Mouse (Mus musculus) G1E (cell line): ENCODE measurements around the gene Fam19a4. TPM values are rescaled to one million over a fixed set of nuclear protein-coding genes. Genes with fewer than 3 reads are reported as not detected.
A peak's percentile ranks its signal among the peaks of the same experiment; 100 is the strongest.
"Not testable (repeated sequence)": the region's sequence is repeated elsewhere in the genome, so short reads cannot be mapped to it uniquely, and the experiment has no call there.

Experiments
- ATAC-seq: 2 replicates; pipeline ENCODE4 v1.8.0; 2016; ENCODE audit warnings: mild to moderate bottlenecking; ENCODE audit not compliant: insufficient number of reproducible peaks, poor library complexity, low FRiP score, severe bottlenecking; ENCODE audit errors: extremely low read depth
- DNase-seq: peaks from one replicate; pipeline ENCODE4 v3.0.0; 2012; ENCODE audit warnings: low spot score
- H3K27me3 ChIP-seq: 2 replicates; pipeline ENCODE4 v1.6.1; 2012; ENCODE audit warnings: mild to moderate bottlenecking, low read length, inconsistent platforms; ENCODE audit not compliant: insufficient read depth
- H3K36me3 ChIP-seq: replicated peaks from 2 replicates; pipeline ENCODE3; 2012; ENCODE audit warnings: mild to moderate bottlenecking, inconsistent platforms
- H3K4me1 ChIP-seq: 2 replicates; pipeline ENCODE4 v1.6.1; 2012; ENCODE audit warnings: low read depth, low read length, inconsistent platforms, mixed read lengths; ENCODE audit not compliant: insufficient read depth
- H3K4me3 ChIP-seq: 2 replicates; pipeline ENCODE4 v1.5.1; 2012; ENCODE audit warnings: low read depth, mild to moderate bottlenecking, inconsistent platforms, low read length, moderate library complexity, mixed read lengths
- H3K9me3 ChIP-seq: replicated peaks from 2 replicates; pipeline ENCODE4 v1.6.1; 2012; ENCODE audit warnings: inconsistent platforms
- CTCF ChIP-seq: IDR thresholded peaks from 2 replicates; pipeline ENCODE4 v1.5.1; 2012; ENCODE audit warnings: low read depth, low read length, inconsistent platforms, mixed read lengths
- GATA1 ChIP-seq: IDR thresholded peaks from 2 replicates; pipeline ENCODE4 v1.6.1; 2012; ENCODE audit warnings: borderline replicate concordance, low read length, inconsistent platforms, mixed read lengths
- GATA2 ChIP-seq: IDR thresholded peaks from 2 replicates; pipeline ENCODE4 v1.6.1; 2012; ENCODE audit warnings: low read depth, low read length, inconsistent platforms, borderline replicate concordance
- POLR2AphosphoS5 ChIP-seq: IDR thresholded peaks from 2 replicates; pipeline ENCODE4 v1.6.1; 2012; ENCODE audit warnings: low read depth, low read length, inconsistent platforms; ENCODE audit not compliant: insufficient replicate concordance
- TAL1 ChIP-seq: conservative IDR thresholded peaks from 2 replicates; pipeline ENCODE4 v1.6.1; 2012; ENCODE audit warnings: low read depth, low read length, inconsistent platforms, mixed read lengths
- polyA plus RNA-seq: library from polyadenylated mRNA; stranded (reverse); fragments of >175 nt; gene quantifications from 2 replicates; pipeline ENCODE4 v1.2.3, GENCODE M21; 2012
- total RNA-seq, 2 experiments: library from RNA; stranded (forward) in 1 of 2; stranded (reverse) in 1 of 2; fragments of 200-1000 nt in 1 of 2; fragments of >200 nt in 1 of 2; fragmentation: Nextera tagmentation in 1 of 2; gene quantifications; 2 replicates each; pipeline ENCODE4 v1.2.3; 2014 to 2017

Gene Fam19a4
- total and polyA plus RNA-seq, 3 experiments: 0.16 TPM; not detected in 2

- H3K36me3 ChIP-seq: no peaks in the 10 kb centered on the region
- H3K27me3 ChIP-seq: no peaks in the 10 kb centered on the region
- TF ChIP-seq POLR2AphosphoS5 (no peak), CTCF (peak; percentile 51)
- H3K4me3 ChIP-seq: no peak overlapping the region
- ATAC-seq (0 out of 2 replicates have a peak, but pooled peaks have one; percentile 49), DNase-seq (peak; percentile 4)
- H3K9me3 ChIP-seq: no peaks in the 10 kb centered on the region
- H3K4me1 ChIP-seq: no peaks in the 10 kb centered on the region
These were observed 55.2 kb downstream of the Fam19a4 start for GRCm38 (mm10) chr6:97005038-97005437.

GRCm38 (mm10) chr6:96995556-96996159 lies 64.6 kb downstream of the Fam19a4 start:
- Histone ChIP-seq H3K9me3 (peaks cover 15% of the 10 kb centered on the region), H3K36me3 (no peaks in the 10 kb centered on the region), H3K27me3 (no peaks in the 10 kb centered on the region), H3K4me3 (no peak overlapping the region), H3K4me1 (no peaks in the 10 kb centered on the region)
- DNase-seq: no peak
- no peak for ATAC-seq
- TF ChIP-seq POLR2AphosphoS5 (no peak), GATA1 (no peak), CTCF (no peak), TAL1 (no peak), GATA2 (no peak)

- ATAC-seq: no peak
- DNase-seq: no peak
- TF ChIP-seq GATA2: no peak
- Histone ChIP-seq H3K27me3 (no peaks in the 10 kb centered on the region), H3K36me3 (no peaks in the 10 kb centered on the region), H3K4me1 (no peaks in the 10 kb centered on the region), H3K9me3 (peaks cover 19% of the 10 kb centered on the region), H3K4me3 (no peak overlapping the region)
These were observed 68.5 kb downstream of the Fam19a4 start for GRCm38 (mm10) chr6:96991741-96992140.

GRCm38 (mm10) chr6:96977537-96977936 lies 82.7 kb downstream of the Fam19a4 start:
- H3K36me3 ChIP-seq: no peaks in the 10 kb centered on the region
- no peak for DNase-seq
- TF ChIP-seq GATA1 (no peak), TAL1 (no peak), GATA2 (no peak)

GRCm38 (mm10) chr6:96944796-96945195 lies 115.4 kb downstream of the Fam19a4 start:
- TF ChIP-seq GATA2: no peak
- no peak for TF ChIP-seq CTCF
- TF ChIP-seq TAL1: no peak
- TF ChIP-seq POLR2AphosphoS5: no peak
- TF ChIP-seq GATA1: no peak
- Histone ChIP-seq H3K9me3 (peaks cover 11% of the 10 kb centered on the region), H3K4me1 (no peaks in the 10 kb centered on the region), H3K4me3 (no peak overlapping the region), H3K27me3 (no peaks in the 10 kb centered on the region), H3K36me3 (no peaks in the 10 kb centered on the region)
- DNase-seq: no peak
- no peak for ATAC-seq

More at GRCm38 (mm10) chr6:96977537-96977936, 82.7 kb downstream of the Fam19a4 start:
- no peaks in the 10 kb centered on the region for H3K27me3 ChIP-seq
- no peaks in the 10 kb centered on the region for H3K4me1 ChIP-seq
- ATAC-seq: no peak
- no peaks in the 10 kb centered on the region; the same call in 1 of the 2 replicates for H3K9me3 ChIP-seq
- no peak overlapping the region for H3K4me3 ChIP-seq

GRCm38 (mm10) chr6:96935776-96936175 lies 124.4 kb downstream of the Fam19a4 start:
- ATAC-seq (no peak), DNase-seq (no peak)
- no peak for TF ChIP-seq GATA2
- TF ChIP-seq GATA1: no peak
- TF ChIP-seq POLR2AphosphoS5: no peak
- no peak for TF ChIP-seq TAL1
- TF ChIP-seq CTCF: no peak
- Histone ChIP-seq H3K9me3 (peaks cover 24% of the 10 kb centered on the region), H3K4me1 (no peaks in the 10 kb centered on the region), H3K36me3 (no peaks in the 10 kb centered on the region), H3K4me3 (no peak overlapping the region), H3K27me3 (no peaks in the 10 kb centered on the region)

- no peak for DNase-seq
- ATAC-seq: no peak
- no peak overlapping the region for H3K4me3 ChIP-seq
- TF ChIP-seq TAL1 (no peak), GATA2 (no peak), POLR2AphosphoS5 (no peak), CTCF (no peak), GATA1 (no peak)
- no peaks in the 10 kb centered on the region for H3K27me3 ChIP-seq
- H3K9me3 ChIP-seq: peaks cover 24% of the 10 kb centered on the region
- H3K4me1 ChIP-seq: no peaks in the 10 kb centered on the region
- H3K36me3 ChIP-seq: no peaks in the 10 kb centered on the region
These were observed 151.1 kb downstream of the Fam19a4 start for GRCm38 (mm10) chr6:96909061-96909480.

GRCm38 (mm10) chr6:96877105-96877504 lies 183.1 kb downstream of the Fam19a4 start:
- DNase-seq, H3K27me3 ChIP-seq, H3K4me1 ChIP-seq, ATAC-seq, H3K36me3 ChIP-seq, H3K4me3 ChIP-seq: not testable (repeated sequence)
- H3K9me3 ChIP-seq: peaks cover 17% of the 10 kb centered on the region

GRCm38 (mm10) chr6:96876651-96877050 lies 183.6 kb downstream of the Fam19a4 start:
- H3K27me3 ChIP-seq, H3K4me1 ChIP-seq, H3K4me3 ChIP-seq, DNase-seq, H3K36me3 ChIP-seq, ATAC-seq: not testable (repeated sequence)
- H3K9me3 ChIP-seq: peaks cover 17% of the 10 kb centered on the region
